Mouse (Mus musculus): Measurements from ENCODE around the gene Foxn4.

Gene Foxn4

DNA sequence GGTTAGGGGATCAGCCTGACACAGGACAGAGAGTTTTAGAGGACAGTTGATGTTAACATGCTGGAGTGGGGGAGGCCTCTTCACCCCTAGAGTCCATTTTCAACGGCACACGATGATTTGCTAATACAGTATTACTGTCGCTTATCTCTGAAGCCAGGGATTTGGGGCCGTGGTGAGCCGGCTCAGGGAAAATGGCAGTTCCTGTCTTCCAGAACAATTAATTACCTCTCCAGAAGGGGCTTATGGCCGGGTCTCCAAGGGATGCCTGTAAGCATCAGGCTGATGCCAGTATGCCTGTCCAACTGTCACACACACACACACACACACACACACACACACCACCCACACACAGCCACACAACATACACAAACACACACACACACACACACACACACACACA lies 8.7 kb upstream of the Foxn4 start:
- no peak for DNase-seq (ENCODE audit: extremely low spot score, low read depth, low spot score)

DNA sequence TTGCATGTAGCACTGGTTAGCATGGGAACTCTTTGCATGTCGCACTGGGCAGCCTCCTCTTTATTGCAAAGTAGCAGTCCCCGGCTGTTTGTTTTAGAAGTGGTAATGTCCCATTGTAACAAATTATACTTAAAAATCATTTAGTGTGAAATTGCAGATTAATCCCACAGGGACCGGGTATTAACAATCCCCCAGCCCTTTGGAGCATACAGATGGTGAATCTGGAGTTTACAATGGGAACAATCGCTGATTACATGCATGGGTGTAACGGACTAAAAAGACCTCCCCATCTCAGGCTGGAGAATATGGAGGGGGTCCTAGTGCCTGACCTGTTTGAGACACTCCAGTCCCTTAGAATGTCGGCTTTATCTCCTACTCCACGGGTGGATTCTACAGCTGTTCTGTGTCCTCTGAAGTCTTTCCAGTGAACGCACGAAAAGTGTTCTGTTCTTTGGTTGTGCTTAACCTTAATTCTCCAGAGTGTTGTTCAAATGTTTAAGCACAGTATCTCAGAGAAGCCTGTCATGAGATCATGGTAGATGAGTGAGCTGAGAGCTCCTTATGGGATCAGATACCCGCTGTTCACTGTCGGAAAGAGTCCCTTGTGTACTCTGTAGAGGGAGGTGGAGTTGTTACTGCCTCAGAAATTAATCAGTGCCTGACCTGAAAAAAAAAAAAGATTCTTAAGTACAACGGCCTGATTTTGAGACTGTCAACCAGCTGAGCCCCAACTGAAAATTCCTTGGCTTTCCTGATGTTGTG lies 6.0 kb upstream of the Foxn4 start:
- no peak for DNase-seq (ENCODE audit: extremely low spot score, low read depth, low spot score)

DNA sequence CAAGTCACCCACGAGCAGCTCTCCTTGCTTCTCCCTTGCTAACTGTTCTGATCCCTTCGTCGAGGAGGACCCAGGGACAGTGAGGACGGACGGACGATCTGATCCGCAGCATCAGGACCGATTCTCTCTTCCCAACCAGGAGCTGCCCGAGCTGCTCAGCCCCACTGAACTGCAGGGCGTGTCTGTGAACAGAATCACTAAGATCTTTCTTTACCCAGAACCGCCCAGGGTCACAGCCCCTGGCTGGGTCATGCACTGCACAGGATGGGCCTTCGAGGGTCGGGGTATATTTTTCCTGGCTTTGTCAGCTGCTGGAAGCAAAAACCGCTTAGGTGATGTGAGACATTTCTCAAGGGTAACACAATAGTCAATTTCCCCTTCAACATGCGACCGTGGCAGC lies 2.4 kb upstream of the Foxn4 start:
- no peak for DNase-seq (ENCODE audit: extremely low spot score, low read depth, low spot score)

DNA sequence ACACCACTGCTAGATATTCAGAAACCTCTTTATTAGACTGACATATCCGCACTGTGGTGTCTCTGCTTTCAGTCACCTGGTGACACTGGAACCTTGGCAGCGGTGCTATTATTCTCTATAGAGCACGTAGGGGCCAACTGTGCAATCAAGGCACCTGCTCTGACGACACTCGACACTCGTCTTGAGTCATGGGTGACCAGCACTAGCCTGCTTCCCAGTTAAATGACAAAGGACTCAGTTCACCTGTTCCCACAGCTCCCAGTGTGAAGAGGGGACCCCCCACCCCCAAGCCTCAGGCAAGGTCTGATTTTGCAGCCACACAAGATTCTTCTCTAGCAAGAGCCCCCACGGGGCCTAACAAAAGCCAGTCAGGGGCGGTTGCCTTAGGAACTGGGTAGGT lies 1.7 kb upstream of the Foxn4 start:
- no peak for DNase-seq (ENCODE audit: extremely low spot score, low read depth, low spot score)

DNA sequence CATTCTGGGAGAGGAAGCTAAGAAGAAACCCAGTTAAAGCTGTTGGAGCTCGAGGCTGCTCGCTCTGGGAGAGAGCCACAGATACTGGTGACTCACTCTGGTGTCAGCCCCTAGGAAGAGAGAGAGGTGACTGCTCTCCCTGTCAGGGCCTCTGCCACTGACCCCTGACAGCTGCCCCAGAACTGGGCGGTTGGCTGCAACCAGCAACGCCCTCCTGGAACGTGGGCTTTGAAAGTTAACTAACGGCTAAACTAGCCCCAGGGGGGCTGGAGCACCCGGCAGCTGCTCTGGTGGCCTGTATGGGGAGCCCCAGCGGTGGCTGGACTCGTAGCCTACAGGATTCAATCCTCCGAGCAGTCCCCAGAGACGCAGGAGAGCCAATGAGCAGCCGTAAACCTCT lies 3.6 kb downstream of the Foxn4 start:
- DNase-seq (ENCODE audit: extremely low spot score, low read depth, low spot score) = no peak

DNA sequence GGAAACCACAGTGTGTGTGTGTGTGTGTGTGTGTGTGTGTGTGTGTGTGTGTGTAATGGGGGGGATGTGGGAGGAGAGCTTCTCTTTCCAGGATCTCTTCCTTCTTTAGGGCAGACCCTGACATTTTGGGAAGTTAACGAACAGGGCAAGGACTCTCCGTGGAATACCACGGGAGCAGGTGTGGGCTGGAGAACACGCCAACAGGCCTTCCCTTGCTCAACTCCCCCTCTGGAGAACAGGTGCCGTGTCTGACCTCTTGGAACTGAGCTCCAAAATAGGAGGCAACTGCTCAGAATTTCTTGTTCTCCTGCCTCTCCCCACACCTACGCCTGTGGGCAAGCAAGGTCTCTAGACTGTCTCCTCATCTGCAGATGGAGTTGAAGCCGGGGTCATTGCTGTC lies 4.1 kb downstream of the Foxn4 start:
- DNase-seq (ENCODE audit: extremely low spot score, low read depth, low spot score) = no peak

DNA sequence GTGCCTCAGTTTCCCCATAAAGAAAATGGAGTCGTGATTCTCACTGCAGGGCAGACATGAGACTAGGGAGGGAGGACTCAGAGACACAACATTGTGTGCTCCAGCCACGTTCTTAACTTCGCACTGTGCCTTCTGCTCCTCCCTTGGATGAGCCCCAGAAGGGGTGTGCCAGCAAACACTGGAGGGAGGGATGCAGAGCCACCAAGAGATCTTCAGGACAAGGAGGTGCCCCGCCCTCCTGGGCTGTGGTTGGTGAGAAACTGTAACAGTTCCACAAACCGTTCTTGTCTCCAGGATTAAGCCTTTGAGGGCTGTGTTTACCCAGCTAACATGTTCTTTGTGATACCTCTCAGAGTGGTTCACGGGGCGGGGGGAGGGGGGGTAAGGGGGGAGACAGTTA lies 5.0 kb downstream of the Foxn4 start:
- no peak for DNase-seq (ENCODE audit: extremely low spot score, low read depth, low spot score)

DNA sequence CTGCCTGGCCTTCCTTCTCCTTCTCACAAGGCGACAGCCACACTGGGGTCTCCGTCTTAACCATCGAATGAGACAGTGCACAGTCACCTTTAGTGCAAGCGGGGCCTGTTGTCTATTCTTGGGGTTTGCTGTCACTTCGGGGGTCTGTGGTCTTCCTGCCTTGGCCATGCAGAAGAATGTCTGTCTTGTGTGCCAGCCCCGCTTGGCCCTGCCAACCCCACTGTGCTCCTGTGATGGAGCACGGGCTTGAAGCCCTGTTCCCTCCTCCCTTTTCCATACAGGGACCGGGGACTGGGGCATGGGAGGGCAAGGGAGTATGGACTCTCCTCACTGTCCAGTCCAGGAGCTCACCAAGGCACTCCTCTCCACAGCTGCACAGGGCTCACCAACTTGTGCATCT lies 8.8 kb downstream of the Foxn4 start:
- DNase-seq (ENCODE audit: extremely low spot score, low read depth, low spot score) = no peak

DNA sequence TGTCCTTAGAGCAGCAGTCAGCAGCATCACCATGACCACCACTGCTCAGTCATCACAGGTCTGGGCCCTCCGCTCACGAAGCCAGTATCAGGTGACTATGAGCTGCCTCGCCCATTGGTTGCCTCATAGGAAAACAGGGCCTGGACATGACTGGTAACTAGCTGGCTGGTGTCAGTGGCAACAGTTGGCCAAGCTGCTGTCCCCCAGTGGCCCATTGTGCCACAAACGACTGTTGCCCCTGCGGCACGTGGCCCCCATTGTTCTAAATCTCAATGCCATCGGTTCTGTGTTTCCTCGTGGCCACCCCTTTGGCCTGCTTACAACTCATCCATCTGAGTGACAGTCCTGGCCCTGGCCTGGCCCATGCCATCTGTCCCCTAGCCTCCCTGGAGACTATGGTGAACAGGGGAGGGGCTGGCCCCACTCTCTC lies 9.6 kb downstream of the Foxn4 start:
- no peak for DNase-seq (ENCODE audit: extremely low spot score, low read depth, low spot score)

DNA sequence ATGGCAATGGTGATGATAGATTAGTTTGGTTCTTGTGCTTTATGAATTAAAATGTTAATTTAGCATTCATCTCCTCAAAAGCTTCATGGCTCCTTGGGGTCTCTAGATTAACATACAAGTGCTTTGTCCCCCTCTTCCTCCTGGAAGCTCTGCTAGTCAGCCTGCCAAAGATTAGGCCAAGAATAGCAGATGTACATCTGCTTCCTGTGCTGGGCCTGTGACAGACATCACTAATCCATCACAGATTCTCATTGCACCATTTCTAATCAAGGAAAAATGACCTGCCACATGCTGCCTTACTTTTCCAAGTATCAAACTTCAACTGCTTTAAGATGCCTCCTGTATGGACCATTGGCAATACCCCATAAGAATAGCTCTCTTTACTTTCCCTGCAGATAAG lies 12.1 kb downstream of the Foxn4 start:
- DNase-seq (ENCODE audit: extremely low spot score, low read depth, low spot score) = no peak

DNA sequence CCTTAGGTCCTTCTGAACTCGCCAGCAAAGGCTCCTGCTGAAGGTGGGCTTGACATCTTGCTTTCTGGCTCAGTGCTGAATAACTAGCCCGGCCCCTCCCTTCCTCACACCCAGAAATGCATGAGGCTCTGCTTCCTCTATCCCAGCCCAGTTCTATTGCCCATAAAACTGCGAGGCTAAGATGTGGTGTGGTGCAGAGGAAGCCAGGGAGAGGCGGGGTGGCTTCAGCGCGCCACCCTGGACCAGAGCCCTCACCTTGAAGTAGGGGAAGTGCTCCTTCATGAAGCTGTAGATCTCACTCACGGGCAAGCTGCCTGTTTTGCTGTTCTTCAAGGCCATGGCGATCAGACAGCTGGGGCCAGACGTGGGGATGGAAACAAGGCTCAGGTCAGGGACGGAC lies 14.1 kb downstream of the Foxn4 start:
- DNase-seq (ENCODE audit: extremely low spot score, low read depth, low spot score) = no peak

DNA sequence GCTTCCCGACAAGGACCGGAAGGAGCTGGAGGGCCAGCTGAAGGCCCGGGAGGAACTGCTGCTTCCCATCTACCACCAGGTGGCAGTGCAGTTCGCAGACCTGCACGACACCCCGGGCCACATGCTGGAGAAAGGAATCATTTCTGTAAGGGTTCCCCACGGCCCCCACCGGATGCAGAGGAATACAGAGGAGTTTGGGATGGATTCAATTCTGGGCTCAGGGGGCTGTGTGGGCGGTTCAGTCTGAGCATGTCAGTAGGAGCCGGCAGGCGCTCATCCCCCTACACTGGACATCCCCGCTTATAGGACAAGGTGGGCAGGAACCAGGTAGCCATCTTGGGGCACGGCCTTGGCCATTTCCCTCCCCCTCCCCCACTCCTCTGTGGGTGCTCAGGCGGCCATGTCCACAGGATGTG lies 25.4 kb downstream of the Foxn4 start:
- peak; percentile 63 for DNase-seq (ENCODE audit: extremely low spot score, low read depth, low spot score)

DNA sequence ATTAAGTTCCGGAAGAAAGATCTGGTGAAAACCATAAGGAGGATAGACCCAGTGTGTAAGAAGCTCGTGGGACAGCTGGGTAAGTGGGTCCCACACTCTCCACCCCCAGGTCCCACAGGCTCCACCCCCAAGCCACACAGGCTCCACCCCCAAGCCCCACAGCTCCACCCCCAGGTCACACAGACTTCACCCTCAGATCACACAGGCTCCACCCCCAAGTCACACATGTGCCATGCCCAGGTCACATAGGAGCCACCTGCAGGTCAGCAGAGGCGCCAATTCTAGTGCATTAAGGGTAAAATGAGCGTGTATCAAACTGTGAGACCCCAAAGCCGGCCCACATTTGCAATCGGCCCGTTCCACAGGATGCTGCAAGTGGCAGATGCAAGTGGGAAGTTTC lies 27.1 kb downstream of the Foxn4 start:
- DNase-seq (ENCODE audit: extremely low spot score, low read depth, low spot score) = no peak

DNA sequence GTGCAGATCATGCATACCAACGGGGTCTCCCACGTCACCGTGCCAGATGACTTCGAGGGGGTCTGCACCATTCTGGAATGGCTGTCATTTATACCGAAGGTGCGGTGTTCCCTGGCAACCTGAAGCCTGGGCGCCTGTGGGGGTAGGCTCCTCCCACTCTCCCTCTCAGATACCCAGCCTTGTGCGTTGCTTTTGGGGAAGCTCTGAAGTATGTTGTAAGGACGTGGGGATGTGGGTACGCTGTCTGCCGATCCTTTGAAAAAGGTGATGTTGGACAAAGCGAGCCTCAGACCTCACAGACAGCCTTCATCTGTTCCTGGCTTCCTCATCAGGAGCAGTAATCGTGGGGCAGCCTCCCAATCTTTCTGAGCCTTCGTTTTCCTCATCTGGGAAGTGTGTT lies 33.9 kb downstream of the Foxn4 start:
- DNase-seq (ENCODE audit: extremely low spot score, low read depth, low spot score) = no peak

DNA sequence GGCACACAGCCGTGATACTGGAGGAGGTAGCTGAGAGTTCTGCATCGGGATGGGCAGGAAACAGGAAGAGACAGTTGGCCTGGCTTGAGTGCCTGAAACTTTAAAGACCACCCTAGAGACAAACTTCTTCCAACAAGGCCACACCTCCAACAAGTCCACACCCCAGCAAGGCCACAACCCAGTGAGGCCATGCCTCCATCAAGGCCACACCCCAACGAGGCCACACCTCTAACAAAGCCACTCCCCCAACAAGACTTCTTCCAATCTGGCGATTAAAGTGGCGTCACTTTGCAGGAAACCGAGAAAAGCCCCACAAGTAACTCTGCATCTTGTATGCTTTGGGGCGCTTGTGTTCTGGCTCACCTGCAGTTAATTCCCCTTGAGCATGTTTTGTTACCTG lies 34.7 kb downstream of the Foxn4 start:
- no peak for DNase-seq (ENCODE audit: extremely low spot score, low read depth, low spot score)

DNA sequence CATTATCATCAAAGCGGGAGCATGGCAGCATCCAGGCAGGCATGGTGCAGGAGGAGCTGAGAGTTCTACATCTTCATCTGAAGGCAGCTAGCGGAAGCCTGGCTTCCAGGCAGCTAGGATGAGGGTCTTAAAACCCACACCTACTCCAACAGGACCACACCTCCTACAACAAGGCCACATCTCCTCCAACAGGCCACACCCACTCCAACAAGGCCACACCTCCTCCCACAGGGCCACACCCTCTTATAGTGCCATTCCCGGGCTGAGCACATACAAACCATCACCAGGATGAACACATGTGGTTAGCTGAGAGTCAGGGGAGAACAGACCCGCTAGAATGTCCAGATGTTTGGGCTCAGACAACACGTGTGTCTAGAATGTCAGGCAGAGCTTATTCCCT lies 44.7 kb downstream of the Foxn4 start:
- DNase-seq (ENCODE audit: extremely low spot score, low read depth, low spot score) = no peak

DNA sequence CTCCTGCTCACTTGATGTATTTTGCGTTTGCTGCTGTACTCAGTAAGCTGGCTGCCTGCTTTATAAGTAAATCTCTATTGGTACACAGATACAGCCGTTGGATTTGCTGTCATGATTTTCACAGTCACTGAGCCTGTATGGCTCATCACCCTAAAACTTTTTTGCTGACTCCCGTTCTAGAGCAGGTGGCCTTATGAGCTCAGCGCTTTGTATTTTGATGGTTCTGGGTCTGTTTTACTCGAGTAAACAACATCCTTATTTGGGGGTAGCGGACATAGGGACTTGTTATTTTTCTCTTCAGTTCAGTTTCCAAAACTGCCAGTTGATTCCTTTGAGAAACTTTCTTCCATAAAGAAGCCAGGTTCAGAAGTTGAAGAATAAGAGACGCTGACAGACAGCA lies 47.6 kb downstream of the Foxn4 start:
- no peak for DNase-seq (ENCODE audit: extremely low spot score, low read depth, low spot score)

DNA sequence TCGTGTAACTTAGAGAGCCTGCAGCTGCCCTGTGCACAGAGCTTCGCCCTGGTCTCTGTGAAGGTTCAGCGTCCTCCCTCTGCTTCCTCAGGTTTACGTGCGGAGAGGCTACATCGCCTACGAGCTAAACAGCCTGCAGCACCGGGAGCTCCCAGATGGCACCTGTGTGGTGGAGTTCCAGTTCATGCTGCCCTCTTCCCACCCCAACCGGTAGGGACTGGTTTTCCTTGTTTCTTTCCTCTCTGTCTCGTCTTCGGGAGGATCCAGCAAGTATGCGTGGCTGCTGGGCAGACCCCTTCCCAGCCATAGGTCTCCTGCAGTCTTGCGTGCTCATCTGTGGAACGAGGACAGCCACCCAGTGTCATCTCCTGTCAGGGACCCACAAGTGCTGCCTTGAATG lies 54.8 kb downstream of the Foxn4 start:
- no peak for DNase-seq (ENCODE audit: extremely low spot score, low read depth, low spot score)

DNA sequence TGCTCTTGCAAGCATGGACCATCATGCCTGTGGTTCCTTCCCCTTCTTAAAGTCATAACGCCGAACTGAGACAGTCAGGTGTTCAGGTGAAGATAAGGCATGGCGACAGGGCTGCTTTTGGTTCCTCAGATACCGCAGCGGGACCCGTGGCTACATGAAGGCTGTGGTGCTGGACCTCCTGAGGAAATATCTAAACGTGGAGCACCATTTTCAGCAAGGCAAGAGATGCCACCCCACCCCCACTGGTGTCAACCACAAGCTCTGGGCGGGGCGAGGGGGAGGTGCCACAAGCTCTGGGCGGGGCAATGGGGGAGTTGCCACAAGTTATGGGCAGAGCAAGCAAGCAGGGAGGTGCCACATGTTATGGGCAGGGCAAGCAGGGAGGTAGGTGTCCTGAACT lies 60.4 kb downstream of the Foxn4 start:
- no peak for DNase-seq (ENCODE audit: extremely low spot score, low read depth, low spot score)

DNA sequence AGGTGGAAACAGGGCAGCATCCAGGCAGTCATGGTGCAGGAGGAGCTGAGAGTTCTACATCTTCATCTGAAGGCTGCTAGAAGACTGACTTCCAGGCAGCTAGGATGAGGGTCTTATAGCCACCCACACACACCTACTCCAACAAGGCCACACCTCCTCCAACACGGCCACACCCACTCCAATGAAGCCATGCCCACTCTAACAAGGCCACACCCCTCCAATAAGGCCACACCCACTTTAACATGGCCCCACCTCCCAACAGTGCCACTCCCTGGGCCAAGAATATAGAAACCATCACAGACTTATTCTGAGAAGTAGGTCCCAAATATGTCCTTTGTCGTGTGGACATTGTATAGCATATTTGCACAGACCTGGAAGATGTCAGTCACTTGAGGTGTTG lies 67.4 kb downstream of the Foxn4 start:
- no peak for DNase-seq (ENCODE audit: extremely low spot score, low read depth, low spot score)
